Mouse (Mus musculus): ENCODE data around the gene Zscan29.

GRCm38 (mm10) chr2:121132822-121133221 lies 38.1 kb downstream of the Zscan29 start:
- TF ChIP-seq ZC3H11A (IDR thresholded peaks at IDR 0.05; ENCODE audit: borderline replicate concordance, low read depth, low read length) (no peak), HCFC1 (IDR thresholded peaks at IDR 0.05; ENCODE audit: borderline replicate concordance, insufficient read depth, low read length) (no peak), MAFK (IDR thresholded peaks at IDR 0.05; ENCODE audit: insufficient read depth, low read depth, low read length) (no peak)
